7 mouse cellular contexts compared by ENCODE assay signal in genomic region chr3:35482296-35482695, GRCm38 (mm10).
A peak's percentile ranks its signal among the peaks of the same experiment; 100 is the strongest.
DNase-seq lines count a peak whose midpoint lies in the region; ATAC-seq and TF ChIP-seq lines count a peak whose summit lies in the region.

No protein-coding gene starts in this region.

- H3K36me3 ChIP-seq in lung, postnatal 0 days (ENCODE audit: insufficient read depth, low read length): no peaks in the 10 kb centered on the region

- H3K4me1 ChIP-seq in lung, postnatal 0 days (ENCODE audit: insufficient read depth, low read depth, low read length): no peaks in the 10 kb centered on the region

- H3K27ac ChIP-seq in lung, postnatal 0 days (ENCODE audit: low read length): no peak overlapping the region

- ATAC-seq in lung, postnatal 0 days: no peak

- no peak overlapping the region for H3K9ac ChIP-seq in lung, postnatal 0 days (replicated peaks; ENCODE audit: low read depth)

- peak; percentile 80 for TF ChIP-seq CTCF in lung, postnatal 0 days (IDR thresholded peaks at IDR 0.05)

- peak; percentile 15 to 23 for DNase-seq in B cell, adult 2 months
- peak; percentile 39 for DNase-seq in MEL-GATA-1-ER (ENCODE audit: extremely low read depth, low read depth)
- peak; percentile 79 to 82 for DNase-seq in cerebellum, postnatal 14 days
- DNase-seq in frontal cortex, postnatal 36 days (ENCODE audit: low spot score in 2 of 2): peak; percentile 55 to 84
- peak; percentile 42 to 61 for DNase-seq in kidney, postnatal 36 days
- DNase-seq in lung, postnatal 0 days (ENCODE audit: low spot score): peak; percentile 76
- peak; percentile 43 for DNase-seq in right cerebral cortex, postnatal 25 days

- 0 out of 2 replicates have a peak, but pooled peaks cover 4% of the 10 kb centered on the region for H3K27me3 ChIP-seq in lung, postnatal 0 days (replicated peaks; ENCODE audit: insufficient read depth, low read length)

- WGBS in lung, postnatal 0 days: 6% methylated on average over 6 of the region's 6 CpGs

- H3K4me2 ChIP-seq in lung, postnatal 0 days (replicated peaks; ENCODE audit: low read depth, low read length): no peak overlapping the region

- no peak for TF ChIP-seq EP300 in lung, postnatal 0 days (IDR thresholded peaks at IDR 0.05)

- H3K4me3 ChIP-seq in lung, postnatal 0 days (ENCODE audit: low read depth, low read length): no peak overlapping the region

- H3K9me3 ChIP-seq in lung, postnatal 0 days (ENCODE audit: low read length): no peaks in the 10 kb centered on the region

Comparison
In these comparisons a context has a peak if more than half of its experiments do, and no peak if none do; other contexts are left out.
1. DNase-seq: peak in every context shown above with its lines; median percentile 80 in cerebellum, postnatal 14 days; 76 in lung, postnatal 0 days; 70 in frontal cortex, postnatal 36 days; 52 in kidney, postnatal 36 days; 43 in right cerebral cortex, postnatal 25 days; 39 in MEL-GATA-1-ER; 19 in B cell, adult 2 months.